Mouse (Mus musculus) layer of hippocampus, adult 11-12 months (tissue): Measurements from ENCODE around the gene Rassf4.
A peak's percentile ranks its signal among the peaks of the same experiment; 100 is the strongest.

ENCODE experiments used
- DNase-seq: peaks from one replicate; pipeline ENCODE4 v3.0.0; 2022; ENCODE audit warnings: low spot score

The Rassf4 gene

GRCm38 (mm10) chr6:116671768-116672167 lies 2.0 kb downstream of the Rassf4 start:
- DNase-seq: no peak

- DNase-seq: no peak
Measured at GRCm38 (mm10) chr6:116671031-116671430, 2.7 kb downstream of the Rassf4 start.

GRCm38 (mm10) chr6:116670144-116670543 lies 3.6 kb downstream of the Rassf4 start:
- peak; percentile 49 for DNase-seq

- DNase-seq: no peak
Measured at GRCm38 (mm10) chr6:116668682-116669470, 4.9 kb downstream of the Rassf4 start.

- DNase-seq: no peak
Measured at GRCm38 (mm10) chr6:116667382-116667781, 6.4 kb downstream of the Rassf4 start.

GRCm38 (mm10) chr6:116666892-116667291 lies 6.9 kb downstream of the Rassf4 start:
- DNase-seq: no peak

- DNase-seq: no peak
Measured at GRCm38 (mm10) chr6:116666085-116666750, 7.5 kb downstream of the Rassf4 start.

GRCm38 (mm10) chr6:116664830-116665229 lies 8.9 kb downstream of the Rassf4 start:
- no peak for DNase-seq

GRCm38 (mm10) chr6:116664031-116664430 lies 9.7 kb downstream of the Rassf4 start:
- DNase-seq: no peak

- DNase-seq: no peak
Measured at GRCm38 (mm10) chr6:116663364-116663763, 10.4 kb downstream of the Rassf4 start.

- DNase-seq: peak; percentile 79
Measured at GRCm38 (mm10) chr6:116653684-116654454, 19.9 kb downstream of the Rassf4 start.

GRCm38 (mm10) chr6:116653191-116653590 lies 20.6 kb downstream of the Rassf4 start:
- DNase-seq: no peak

GRCm38 (mm10) chr6:116651437-116652118 lies 22.2 kb downstream of the Rassf4 start:
- no peak for DNase-seq

- no peak for DNase-seq
Measured at GRCm38 (mm10) chr6:116650406-116650805, 23.3 kb downstream of the Rassf4 start, which contains the start of gene Depp1. Gene Depp1 (plus strand): TSS chr6:116650609.

GRCm38 (mm10) chr6:116649811-116650210 lies 23.9 kb downstream of the Rassf4 start:
- no peak for DNase-seq

GRCm38 (mm10) chr6:116647763-116648162 lies 26.0 kb downstream of the Rassf4 start:
- DNase-seq: no peak

GRCm38 (mm10) chr6:116644335-116644734 lies 29.4 kb downstream of the Rassf4 start:
- DNase-seq: no peak

- no peak for DNase-seq
Measured at GRCm38 (mm10) chr6:116643881-116644280, 29.9 kb downstream of the Rassf4 start.

- no peak for DNase-seq
Measured at GRCm38 (mm10) chr6:116642942-116643341, 30.8 kb downstream of the Rassf4 start.

GRCm38 (mm10) chr6:116639663-116640062 lies 34.1 kb downstream of the Rassf4 start:
- no peak for DNase-seq

GRCm38 (mm10) chr6:116638871-116639270 lies 34.9 kb downstream of the Rassf4 start:
- DNase-seq: no peak

GRCm38 (mm10) chr6:116637496-116637895 lies 36.3 kb downstream of the Rassf4 start:
- DNase-seq: no peak
